9 mouse cellular contexts compared by ENCODE assay signal in the genomic region with DNA sequence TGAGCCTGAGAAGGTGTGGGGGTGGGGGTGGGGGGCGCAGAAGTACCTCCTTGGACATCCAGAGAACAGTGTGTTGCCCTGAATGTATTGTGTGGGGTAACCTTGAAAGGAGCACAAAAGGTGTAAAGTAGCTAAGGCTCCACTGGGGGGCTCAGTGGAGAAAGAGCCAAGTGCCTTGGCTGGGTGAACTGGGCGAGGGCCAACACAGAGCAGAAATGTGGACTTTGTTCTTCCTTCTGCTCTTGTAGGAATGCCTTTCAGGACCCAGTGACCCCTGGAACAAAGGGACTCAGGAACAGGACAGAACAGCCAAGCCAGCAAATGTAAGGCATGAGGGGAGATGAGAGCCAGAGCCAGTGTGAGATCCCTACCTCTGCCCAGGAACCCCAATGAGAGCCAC. TPM values are rescaled to one million over a fixed set of nuclear protein-coding genes. Genes with fewer than 3 reads are reported as not detected.
DNase-seq lines count a peak whose midpoint lies in the region; ATAC-seq and TF ChIP-seq lines count a peak whose summit lies in the region.
"Had no signal": no experiment of that assay in that cellular context is flagged by ENCODE, and none has a peak within 500 bp of the region (broad histone marks: within the 10 kb centered on the region; RNA-seq: fewer than 3 reads in every experiment).

No protein-coding gene starts in this region.

- no peak for ATAC-seq in heart, embryonic 11.5 days (replicated peaks; ENCODE audit: insufficient number of reproducible peaks, low FRiP score, low TSS enrichment)
- ATAC-seq in intestine, embryonic 16.5 days: peak; percentile 83
- 0 out of 2 replicates have a peak, but pooled peaks have one; percentile 46 for ATAC-seq in midbrain, postnatal 0 days (ENCODE audit: low FRiP score)
- ATAC-seq in activated CD4-positive, CD25-positive, alpha-beta regulatory T cell, adult 4 months: no peak
- ATAC-seq in cerebellum, adult (ENCODE audit: insufficient number of reproducible peaks, low FRiP score, low TSS enrichment): no peak

- H3K9me3 ChIP-seq in heart, embryonic 11.5 days (replicated peaks; ENCODE audit: control insufficient read depth, low read length): no peaks in the 10 kb centered on the region
- no peaks in the 10 kb centered on the region for H3K9me3 ChIP-seq in intestine, embryonic 16.5 days (ENCODE audit: control insufficient read depth, low read length)
- H3K9me3 ChIP-seq in midbrain, postnatal 0 days (ENCODE audit: low read length): no peaks in the 10 kb centered on the region

- H3K27me3 ChIP-seq in heart, embryonic 11.5 days (ENCODE audit: control insufficient read depth, insufficient read depth, low read length): peaks cover 7% of the 10 kb centered on the region; the same call in 1 of the 2 replicates
- no peaks in the 10 kb centered on the region for H3K27me3 ChIP-seq in intestine, embryonic 16.5 days (replicated peaks; ENCODE audit: control insufficient read depth, insufficient read depth, low read length)
- no peaks in the 10 kb centered on the region for H3K27me3 ChIP-seq in midbrain, postnatal 0 days (ENCODE audit: insufficient read depth, low read length)

- H3K4me2 ChIP-seq in heart, embryonic 11.5 days: no peak overlapping the region
- no peak overlapping the region for H3K4me2 ChIP-seq in intestine, embryonic 16.5 days (ENCODE audit: low read depth, low read length)
- no peak overlapping the region for H3K4me2 ChIP-seq in midbrain, postnatal 0 days (ENCODE audit: low read depth, low read length, poor library complexity, severe bottlenecking)

- peak; percentile 32 for DNase-seq in heart, postnatal 4 days
- DNase-seq in ZHBTc4 (ENCODE audit: low read depth, low spot score): peak; percentile 90
- DNase-seq in midbrain, postnatal 0 days (ENCODE audit: low spot score): peak; percentile 42
- DNase-seq in urinary bladder, postnatal 36 days (ENCODE audit: low spot score in 2 of 2): no peak

- H3K4me1 ChIP-seq in heart, embryonic 11.5 days (ENCODE audit: control insufficient read depth, insufficient read depth, low read length): no peaks in the 10 kb centered on the region
- peaks cover 12% of the 10 kb centered on the region; the same call in 1 of the 2 replicates for H3K4me1 ChIP-seq in intestine, embryonic 16.5 days (ENCODE audit: control insufficient read depth, insufficient read depth, low read length)
- H3K4me1 ChIP-seq in midbrain, postnatal 0 days (ENCODE audit: insufficient read depth, low read length): peaks cover 8% of the 10 kb centered on the region; the same call in 1 of the 2 replicates

- no peaks in the 10 kb centered on the region for H3K36me3 ChIP-seq in heart, embryonic 11.5 days (ENCODE audit: control insufficient read depth, insufficient read depth, low read length)
- no peaks in the 10 kb centered on the region for H3K36me3 ChIP-seq in intestine, embryonic 16.5 days (ENCODE audit: control insufficient read depth, insufficient read depth, low read length)
- H3K36me3 ChIP-seq in midbrain, postnatal 0 days (ENCODE audit: insufficient read depth, low read length): no peaks in the 10 kb centered on the region

- H3K9ac ChIP-seq in heart, embryonic 11.5 days (ENCODE audit: low read depth, low read length): no peak overlapping the region
- 0 out of 2 replicates have a peak overlapping the region, but pooled peaks have one; percentile 16 for H3K9ac ChIP-seq in intestine, embryonic 16.5 days (ENCODE audit: low read depth, low read length)
- no peak overlapping the region for H3K9ac ChIP-seq in midbrain, postnatal 0 days (replicated peaks; ENCODE audit: low read length, poor library complexity, severe bottlenecking)

- no peak overlapping the region for H3K27ac ChIP-seq in heart, embryonic 11.5 days (ENCODE audit: low read depth, low read length)
- H3K27ac ChIP-seq in intestine, embryonic 16.5 days (ENCODE audit: low read length): peak overlapping the region; percentile 59
- no peak overlapping the region for H3K27ac ChIP-seq in midbrain, postnatal 0 days (ENCODE audit: low read depth, low read length)
- H3K27ac ChIP-seq: macrophage had no signal

- peak; percentile 49 for TF ChIP-seq CTCF in midbrain, postnatal 0 days (IDR thresholded peaks at IDR 0.05)

- 25% methylated on average over 2 of the region's 2 CpGs for WGBS in heart, embryonic 11.5 days (ENCODE audit: insufficient replicate concordance)
- WGBS in intestine, embryonic 16.5 days: 27% methylated on average over 2 of the region's 2 CpGs
- 45% methylated on average over 2 of the region's 2 CpGs for WGBS in midbrain, postnatal 0 days

- H3K4me3 ChIP-seq in heart, embryonic 11.5 days (ENCODE audit: low read depth, low read length): no peak overlapping the region
- H3K4me3 ChIP-seq in intestine, embryonic 16.5 days (ENCODE audit: low read length): no peak overlapping the region
- H3K4me3 ChIP-seq in midbrain, postnatal 0 days (ENCODE audit: low read depth, low read length): no peak overlapping the region

RNA-seq across cellular contexts. Expression of a gene that starts 15.4 kb away (rescaled TPM):
- 1 to 10 TPM; 1.4 to 1.5 TPM for total RNA-seq in heart, postnatal 4 days (2021)
- polyA plus RNA-seq in heart, embryonic 11.5 days (2014; fragmentation: Nextera tagmentation; extraction: Ambion mirVana): 0.80 and 0.86 TPM in 2 replicates
- polyA plus RNA-seq in intestine, embryonic 16.5 days (2015; fragmentation: Nextera tagmentation; extraction: Ambion mirVana): 6.9 and 7.0 TPM in 2 replicates
- total RNA-seq in midbrain, postnatal 0 days (2014; rRNA removed): 2.6 and 3.5 TPM in 2 replicates
- 2.2 and 2.6 TPM in 2 replicates for polyA plus RNA-seq in midbrain, postnatal 0 days (2015; fragmentation: Nextera tagmentation; extraction: Ambion mirVana)
- polyA plus RNA-seq in activated CD4-positive, CD25-positive, alpha-beta regulatory T cell, adult 4 months (2017; shearing (Covaris generic)): 1 to 10 TPM; 7.3 to 8.4 TPM
- polyA plus RNA-seq: macrophage had no signal

RNA-seq across cellular contexts. Expression of a gene that starts 31.7 kb away (rescaled TPM):
- 1 to 10 TPM; 8.2 to 8.6 TPM for total RNA-seq in heart, postnatal 4 days (2021)
- polyA plus RNA-seq in heart, embryonic 11.5 days (2014; fragmentation: Nextera tagmentation; extraction: Ambion mirVana): 9.7 and 10.5 TPM in 2 replicates
- polyA plus RNA-seq in intestine, embryonic 16.5 days (2015; fragmentation: Nextera tagmentation; extraction: Ambion mirVana): 25.7 and 25.9 TPM in 2 replicates
- total RNA-seq in midbrain, postnatal 0 days (2014; rRNA removed): 25.9 and 28.7 TPM in 2 replicates
- polyA plus RNA-seq in midbrain, postnatal 0 days (2015; fragmentation: Nextera tagmentation; extraction: Ambion mirVana): 36.1 and 43.5 TPM in 2 replicates
- polyA plus RNA-seq in activated CD4-positive, CD25-positive, alpha-beta regulatory T cell, adult 4 months (2017; shearing (Covaris generic)): 10 to 100 TPM; 15.2 to 27.5 TPM

Comparison
In these comparisons a context has a peak if more than half of its experiments do, and no peak if none do; other contexts are left out.
1. DNase-seq: peak in heart, postnatal 4 days (single experiment), ZHBTc4 (single experiment) and midbrain, postnatal 0 days (single experiment); none in urinary bladder, postnatal 36 days (0 of 2).
2. ATAC-seq: peak in intestine, embryonic 16.5 days (single experiment) and midbrain, postnatal 0 days (single experiment); none in heart, embryonic 11.5 days (single experiment), activated CD4-positive, CD25-positive, alpha-beta regulatory T cell, adult 4 months (single experiment) and cerebellum, adult (single experiment).